ENCODE assay signal across 9 mouse cellular contexts in genomic region chr15:5915261-5915660, GRCm38 (mm10).
DNase-seq lines count a peak whose midpoint lies in the region; ATAC-seq and TF ChIP-seq lines count a peak whose summit lies in the region.
"Had no signal": no experiment of that assay in that cellular context is flagged by ENCODE, and none has a peak within 500 bp of the region (broad histone marks: within the 10 kb centered on the region; RNA-seq: fewer than 3 reads in every experiment).

No protein-coding gene starts in this region.

- no peak for ATAC-seq in cerebellum, adult (ENCODE audit: insufficient number of reproducible peaks, low FRiP score, low TSS enrichment)
- no peak for ATAC-seq in limb, embryonic 14.5 days (ENCODE audit: low FRiP score, low read depth)

- peak; percentile 66 to 73 for DNase-seq in cerebellum, postnatal 10 days
- DNase-seq in limb, embryonic 14.5 days (ENCODE audit: low spot score), result peak; percentile 23
- DNase-seq in limb, embryonic 10.5 days (ENCODE audit: low spot score), result no peak
- DNase-seq in NIH3T3 (ENCODE audit: low read depth), result peak; percentile 77
- DNase-seq in forelimb bud, embryonic 11.5 days (ENCODE audit: low read depth, low spot score), result peak; percentile 28
- peak; percentile 14 for DNase-seq in lung, postnatal 10 days
- DNase-seq in thymus, postnatal 25 days, result peak; percentile 30

- H3K36me3 ChIP-seq in limb, embryonic 14.5 days (ENCODE audit: control insufficient read depth, insufficient read depth, low read length), result no peaks in the 10 kb centered on the region
- no peaks in the 10 kb centered on the region for H3K36me3 ChIP-seq in limb, embryonic 10.5 days
- H3K36me3 ChIP-seq: lung, embryonic 15.5 days had no signal

- no peaks in the 10 kb centered on the region for H3K4me1 ChIP-seq in limb, embryonic 14.5 days (ENCODE audit: control insufficient read depth, insufficient read depth, low read length)
- no peaks in the 10 kb centered on the region for H3K4me1 ChIP-seq in limb, embryonic 10.5 days
- H3K4me1 ChIP-seq: lung, embryonic 15.5 days had no signal

- WGBS in limb, embryonic 14.5 days, result 2% methylated on average over 2 of the region's 2 CpGs
- WGBS in limb, embryonic 10.5 days, result 13% methylated on average over 2 of the region's 2 CpGs

- H3K4me3 ChIP-seq in limb, embryonic 14.5 days (replicated peaks; ENCODE audit: low read length), result no peak overlapping the region
- H3K4me3 ChIP-seq in limb, embryonic 10.5 days, result no peak overlapping the region
- H3K4me3 ChIP-seq: lung, embryonic 15.5 days had no signal

- H3K9me3 ChIP-seq in limb, embryonic 14.5 days (ENCODE audit: control insufficient read depth, low read length), result no peaks in the 10 kb centered on the region
- no peaks in the 10 kb centered on the region for H3K9me3 ChIP-seq in limb, embryonic 10.5 days (replicated peaks)
- H3K9me3 ChIP-seq: lung, embryonic 15.5 days had no signal

- H3K27ac ChIP-seq in limb, embryonic 14.5 days (replicated peaks; ENCODE audit: low read depth, low read length), result no peak overlapping the region
- no peak overlapping the region for H3K27ac ChIP-seq in limb, embryonic 10.5 days
- H3K27ac ChIP-seq: lung, embryonic 15.5 days had no signal

- no peak overlapping the region for H3K9ac ChIP-seq in limb, embryonic 14.5 days (ENCODE audit: low read depth, low read length, severe bottlenecking)
- H3K9ac ChIP-seq: lung, embryonic 15.5 days had no signal

- no peak for TF ChIP-seq POLR2A in limb, embryonic 14.5 days (IDR thresholded peaks at IDR 0.05; ENCODE audit: borderline replicate concordance, extremely low read depth, insufficient read depth, insufficient read length)

- no peak overlapping the region for H3K4me2 ChIP-seq in limb, embryonic 14.5 days (replicated peaks; ENCODE audit: low read depth, low read length, severe bottlenecking)
- H3K4me2 ChIP-seq: lung, embryonic 15.5 days had no signal

- H3K27me3 ChIP-seq in limb, embryonic 14.5 days (ENCODE audit: control insufficient read depth, insufficient read depth, low read length), result no peaks in the 10 kb centered on the region
- H3K27me3 ChIP-seq in limb, embryonic 10.5 days (ENCODE audit: low read depth, poor library complexity, severe bottlenecking), result no peaks in the 10 kb centered on the region
- H3K27me3 ChIP-seq: lung, embryonic 15.5 days had no signal
